9 mouse cellular contexts compared by ENCODE assay signal in the genomic region with DNA sequence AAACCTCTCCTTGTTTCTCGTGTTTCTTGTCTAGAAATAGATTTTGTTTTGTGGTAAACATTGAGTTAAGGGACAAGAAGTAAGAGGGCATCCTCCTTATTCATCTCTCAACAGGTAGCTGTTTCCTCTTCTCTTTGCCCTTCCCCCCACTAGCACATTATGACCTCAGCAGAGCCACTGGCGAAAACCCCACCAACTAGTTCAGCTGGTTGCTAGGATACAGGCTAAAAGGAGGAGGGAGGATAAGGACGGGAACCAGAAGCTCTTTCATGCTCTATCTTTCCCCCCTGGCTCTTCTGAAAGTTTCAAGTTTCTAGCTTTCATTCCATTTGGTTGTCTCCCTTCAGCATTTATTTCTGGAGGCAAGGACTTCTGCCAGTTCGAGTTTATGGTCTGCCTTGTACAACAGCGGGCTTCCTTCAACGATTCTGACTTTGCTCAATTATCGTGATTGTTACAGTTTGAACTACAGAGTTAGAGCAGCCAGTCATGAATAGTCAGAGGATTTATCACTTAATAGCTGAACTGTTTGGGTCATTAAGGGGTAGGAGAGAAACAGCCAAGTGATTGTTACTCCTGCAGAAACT.
DNase-seq lines count a peak whose midpoint lies in the region; ATAC-seq and TF ChIP-seq lines count a peak whose summit lies in the region.
"Had no signal": no experiment of that assay in that cellular context is flagged by ENCODE, and none has a peak within 500 bp of the region (broad histone marks: within the 10 kb centered on the region; RNA-seq: fewer than 3 reads in every experiment).

No protein-coding gene starts in this region.

- no peak for TF ChIP-seq CTCF in testis, adult 2 months (IDR thresholded peaks at IDR 0.05; ENCODE audit: control insufficient read depth, insufficient read depth, insufficient replicate concordance, low read depth, low read length)

- WGBS in embryonic facial prominence, embryonic 11.5 days = 19% methylated on average over 7 of the region's 7 CpGs
- WGBS in stomach, embryonic 14.5 days = 21% methylated on average over 7 of the region's 7 CpGs

- peak overlapping the region; percentile 67; the same call in 1 of the 2 replicates for H3K27ac ChIP-seq in testis, adult 2 months (ENCODE audit: control insufficient read depth, insufficient read depth, low read depth, low read length)
- H3K27ac ChIP-seq in embryonic facial prominence, embryonic 11.5 days (replicated peaks; ENCODE audit: low read depth, low read length) = no peak overlapping the region
- H3K27ac ChIP-seq in stomach, embryonic 14.5 days (ENCODE audit: low read length) = peak overlapping the region; percentile 16; the same call in 1 of the 2 replicates

- H3K4me3 ChIP-seq in testis, adult 2 months (ENCODE audit: control insufficient read depth, low read depth, low read length) = peak overlapping the region; percentile 27; the same call in 1 of the 2 replicates
- H3K4me3 ChIP-seq in embryonic facial prominence, embryonic 11.5 days (ENCODE audit: low read depth, low read length) = no peak overlapping the region
- H3K4me3 ChIP-seq in stomach, embryonic 14.5 days (ENCODE audit: low read depth, low read length) = no peak overlapping the region

- no peak overlapping the region for H3K4me2 ChIP-seq in embryonic facial prominence, embryonic 11.5 days (ENCODE audit: low read depth, low read length)
- no peak overlapping the region for H3K4me2 ChIP-seq in stomach, embryonic 14.5 days (replicated peaks; ENCODE audit: low read depth, low read length)

- peak; percentile 3 to 5 for DNase-seq in heart, postnatal 10 days
- DNase-seq in heart, postnatal 36 days = no peak
- no peak for DNase-seq in testis, postnatal 14 days (ENCODE audit: low spot score)
- peak; percentile 46 for DNase-seq in embryonic facial prominence, embryonic 11.5 days (ENCODE audit: low spot score)
- DNase-seq in cerebellum, adult 9-10 months = no peak
- no peak for DNase-seq in right cerebral cortex, postnatal 4 days
- DNase-seq: cerebellum, adult 11 months had no signal

- intact Hi-C loops in heart, postnatal 10 days (cut with DNase I) = no loop called here
- intact Hi-C loops in heart, postnatal 36 days (cut with DNase I) = no loop called here

- no peaks in the 10 kb centered on the region for H3K9me3 ChIP-seq in embryonic facial prominence, embryonic 11.5 days (replicated peaks; ENCODE audit: control insufficient read depth, low read length)
- H3K9me3 ChIP-seq in stomach, embryonic 14.5 days (ENCODE audit: control insufficient read depth, low read depth, low read length) = no peaks in the 10 kb centered on the region

- ATAC-seq in embryonic facial prominence, embryonic 11.5 days (replicated peaks; ENCODE audit: insufficient number of reproducible peaks, low FRiP score, low TSS enrichment, low read depth) = no peak
- ATAC-seq in stomach, embryonic 14.5 days (ENCODE audit: insufficient number of reproducible peaks, insufficient read depth, low FRiP score, low read depth) = no peak

- H3K4me1 ChIP-seq in testis, adult 2 months (ENCODE audit: control insufficient read depth, insufficient read depth, low read length) = no peaks in the 10 kb centered on the region
- no peaks in the 10 kb centered on the region for H3K4me1 ChIP-seq in embryonic facial prominence, embryonic 11.5 days (ENCODE audit: control insufficient read depth, insufficient read depth, low read length)
- no peaks in the 10 kb centered on the region for H3K4me1 ChIP-seq in stomach, embryonic 14.5 days (ENCODE audit: control insufficient read depth, insufficient read depth, low read length)

- no peaks in the 10 kb centered on the region for H3K27me3 ChIP-seq in testis, adult 2 months (ENCODE audit: control insufficient read depth, insufficient read depth, low read length)
- H3K27me3 ChIP-seq in embryonic facial prominence, embryonic 11.5 days (ENCODE audit: control insufficient read depth, insufficient read depth, low read length) = no peaks in the 10 kb centered on the region
- no peaks in the 10 kb centered on the region for H3K27me3 ChIP-seq in stomach, embryonic 14.5 days (ENCODE audit: control insufficient read depth, insufficient read depth, low read length)

- TF ChIP-seq POLR2A in testis, adult 2 months (IDR thresholded peaks at IDR 0.05; ENCODE audit: control insufficient read depth, low read depth, low read length) = no peak

- H3K9ac ChIP-seq in embryonic facial prominence, embryonic 11.5 days (replicated peaks; ENCODE audit: low read length) = no peak overlapping the region
- no peak overlapping the region for H3K9ac ChIP-seq in stomach, embryonic 14.5 days (replicated peaks; ENCODE audit: low read depth, low read length)

- no peaks in the 10 kb centered on the region for H3K36me3 ChIP-seq in testis, adult 2 months (ENCODE audit: control insufficient read depth, insufficient read depth, low read length)
- no peaks in the 10 kb centered on the region for H3K36me3 ChIP-seq in embryonic facial prominence, embryonic 11.5 days (replicated peaks; ENCODE audit: control insufficient read depth, insufficient read depth, low read depth, low read length)
- no peaks in the 10 kb centered on the region for H3K36me3 ChIP-seq in stomach, embryonic 14.5 days (ENCODE audit: control insufficient read depth, insufficient read depth, low read length)

Comparison
In these comparisons a context has a peak if more than half of its experiments do, and no peak if none do; other contexts are left out.
1. DNase-seq: peak in heart, postnatal 10 days (2 of 2) and embryonic facial prominence, embryonic 11.5 days (single experiment); none in heart, postnatal 36 days (0 of 2), testis, postnatal 14 days (single experiment), cerebellum, adult 9-10 months (single experiment) and right cerebral cortex, postnatal 4 days (single experiment).